Mouse (Mus musculus): ENCODE data around the gene Cfap97.

DNA sequence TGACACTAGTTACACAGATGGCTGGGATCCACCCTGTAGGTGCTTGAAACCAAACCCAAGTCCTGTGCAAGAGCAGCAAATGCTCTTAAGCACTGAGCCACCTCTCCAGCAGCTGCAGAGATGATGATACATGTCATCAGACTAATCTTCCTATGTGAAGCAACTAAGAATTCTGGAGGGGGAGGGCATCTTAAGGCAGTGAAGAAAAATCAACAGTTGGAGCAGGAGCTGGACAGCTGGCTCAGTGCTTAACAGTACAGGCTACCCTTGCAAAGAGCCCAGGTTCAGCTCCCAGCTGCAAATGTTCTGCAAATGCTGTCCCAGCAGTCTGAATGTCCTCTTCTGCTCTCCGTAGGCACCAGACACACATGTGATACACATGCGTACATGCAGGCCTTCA lies 29.1 kb upstream of the Cfap97 start:
- no peak for TF ChIP-seq CTCF (IDR thresholded peaks at IDR 0.05; ENCODE audit: extremely low read depth, insufficient read depth, low read length)
- no peak for TF ChIP-seq POLR2A (IDR thresholded peaks at IDR 0.05; ENCODE audit: extremely low read depth, insufficient read depth, low read length)
